Mouse (Mus musculus): ENCODE results near the gene Sun2.

- TF ChIP-seq CTCF (IDR thresholded peaks at IDR 0.05; ENCODE audit: extremely low read depth, insufficient read length, insufficient replicate concordance, low read depth, low read length) = no peak
- TF ChIP-seq POLR2A (IDR thresholded peaks at IDR 0.05; ENCODE audit: low read depth, low read length) = no peak
Observed at GRCm38 (mm10) chr15:79757118-79757517, 14.8 kb upstream of the Sun2 start.

All from small intestine, adult 2 months (tissue).